Mouse (Mus musculus) testis, adult 2 months (tissue): ENCODE measurements at regions not wholly inside any gene's neighbourhood (a gene's known extent, or its start where the extent isn't known, plus 50 kb on each side); places are given as distances from the start of the nearest gene placed in this dataset.
A peak's percentile ranks its signal among the peaks of the same experiment; 100 is the strongest.

Experiments used
- H3K27ac ChIP-seq: fragments of 200-500 bp; 2 replicates; pipeline ENCODE4 v1.5.1; 2012; ENCODE audit warnings: low read depth, low read length; ENCODE audit not compliant: control insufficient read depth, insufficient read depth
- H3K27me3 ChIP-seq: fragments of 200-500 bp; 2 replicates; pipeline ENCODE4 v1.6.1; 2012; ENCODE audit warnings: mild to moderate bottlenecking, low read length, moderate library complexity; ENCODE audit not compliant: control insufficient read depth, insufficient read depth
- H3K36me3 ChIP-seq: fragments of 200-500 bp; 2 replicates; pipeline ENCODE4 v1.6.1; 2012; ENCODE audit warnings: mild to moderate bottlenecking, low read length; ENCODE audit not compliant: control insufficient read depth, insufficient read depth
- H3K4me1 ChIP-seq: fragments of 200-500 bp; 2 replicates; pipeline ENCODE4 v1.6.1; 2012; ENCODE audit warnings: low read length; ENCODE audit not compliant: control insufficient read depth, insufficient read depth
- H3K4me3 ChIP-seq: fragments of 200-500 bp; 2 replicates; pipeline ENCODE4 v1.5.1; 2012; ENCODE audit warnings: low read depth, mild to moderate bottlenecking, low read length, moderate library complexity, mixed read lengths; ENCODE audit not compliant: control insufficient read depth
- CTCF ChIP-seq: fragments of 200-500 bp; IDR thresholded peaks from 2 replicates; pipeline ENCODE4 v1.5.1; 2012; ENCODE audit warnings: low read depth, mild to moderate bottlenecking, inconsistent platforms, low read length, moderate library complexity; ENCODE audit not compliant: control insufficient read depth, insufficient read depth, insufficient replicate concordance
- POLR2A ChIP-seq: fragments of 200-500 bp; IDR thresholded peaks from 2 replicates; pipeline ENCODE4 v1.6.1; 2012; ENCODE audit warnings: low read depth, mild to moderate bottlenecking, inconsistent platforms, low read length, moderate library complexity; ENCODE audit not compliant: control insufficient read depth

DNA sequence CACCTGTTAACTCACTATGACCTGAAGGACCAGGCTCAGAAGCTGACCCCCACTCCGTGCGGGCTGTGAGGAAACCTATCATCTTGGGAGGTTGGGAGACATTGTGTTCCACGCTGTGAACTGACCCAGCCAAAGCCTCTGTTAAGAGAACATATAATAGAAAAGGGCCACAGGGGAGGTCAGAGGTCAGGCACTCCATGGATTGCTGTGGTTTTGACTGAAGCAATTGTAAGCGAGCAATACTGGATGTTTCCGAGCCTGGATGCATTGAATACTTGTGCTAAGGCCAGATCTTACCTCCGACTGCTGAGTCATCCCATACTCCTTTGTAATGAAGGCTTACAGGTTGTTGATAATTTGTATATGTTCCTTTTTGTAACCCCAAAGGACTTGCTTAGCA lies 101.0 kb downstream of the Tmx1 start:
- H3K4me3 ChIP-seq, result no peak overlapping the region
- H3K27ac ChIP-seq, result no peak overlapping the region
- TF ChIP-seq CTCF (no peak), POLR2A (no peak)
- H3K27me3 ChIP-seq, result no peaks in the 10 kb centered on the region
- no peaks in the 10 kb centered on the region for H3K4me1 ChIP-seq
- H3K36me3 ChIP-seq, result no peaks in the 10 kb centered on the region

DNA sequence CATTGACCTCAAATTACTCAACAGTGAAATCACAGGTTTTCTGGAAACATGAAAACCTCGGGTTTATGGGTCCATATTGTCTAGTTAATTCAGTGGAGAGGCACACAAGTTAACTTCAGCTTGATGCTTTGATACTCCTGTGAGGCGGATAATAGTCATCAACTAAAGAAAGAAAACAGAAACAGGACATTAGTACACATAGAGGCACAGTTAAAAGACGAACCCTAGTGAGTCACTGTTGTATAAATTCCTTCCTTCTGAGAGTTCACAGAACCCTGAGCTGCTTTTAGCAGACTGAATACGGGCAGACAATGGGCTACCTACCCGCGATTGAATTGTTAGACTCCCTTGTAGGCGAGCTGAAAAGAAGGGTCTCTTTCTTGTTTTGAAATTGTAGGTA lies 101.7 kb downstream of the Tmx1 start:
- Histone ChIP-seq H3K27ac (no peak overlapping the region), H3K4me3 (no peak overlapping the region), H3K36me3 (no peaks in the 10 kb centered on the region), H3K4me1 (no peaks in the 10 kb centered on the region), H3K27me3 (no peaks in the 10 kb centered on the region)
- no peak for TF ChIP-seq CTCF
- no peak for TF ChIP-seq POLR2A

DNA sequence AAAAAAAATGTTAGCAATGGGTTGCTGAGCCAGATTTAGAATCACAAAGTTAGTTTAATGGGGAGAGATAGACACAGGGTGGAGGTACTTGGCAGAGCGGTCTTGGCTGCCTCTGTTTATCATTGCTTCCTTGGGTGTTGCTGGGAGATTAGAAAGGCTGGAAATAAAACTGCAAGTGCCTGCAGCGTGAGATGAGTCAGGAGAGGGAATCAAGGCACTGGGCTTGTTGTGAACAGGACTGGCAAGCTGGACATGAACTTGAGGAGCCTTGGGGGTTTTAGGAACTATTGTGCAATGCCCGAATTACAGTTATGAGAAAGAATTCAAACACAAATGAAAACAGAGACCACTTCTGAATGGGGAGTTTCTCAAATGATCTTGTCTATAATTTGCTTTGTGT lies 102.8 kb downstream of the Tmx1 start:
- Histone ChIP-seq H3K4me3 (no peak overlapping the region), H3K4me1 (no peaks in the 10 kb centered on the region), H3K27me3 (no peaks in the 10 kb centered on the region), H3K27ac (0 out of 2 replicates have a peak overlapping the region, but pooled peaks have one; percentile 12), H3K36me3 (no peaks in the 10 kb centered on the region)
- TF ChIP-seq POLR2A, result no peak
- TF ChIP-seq CTCF, result no peak

DNA sequence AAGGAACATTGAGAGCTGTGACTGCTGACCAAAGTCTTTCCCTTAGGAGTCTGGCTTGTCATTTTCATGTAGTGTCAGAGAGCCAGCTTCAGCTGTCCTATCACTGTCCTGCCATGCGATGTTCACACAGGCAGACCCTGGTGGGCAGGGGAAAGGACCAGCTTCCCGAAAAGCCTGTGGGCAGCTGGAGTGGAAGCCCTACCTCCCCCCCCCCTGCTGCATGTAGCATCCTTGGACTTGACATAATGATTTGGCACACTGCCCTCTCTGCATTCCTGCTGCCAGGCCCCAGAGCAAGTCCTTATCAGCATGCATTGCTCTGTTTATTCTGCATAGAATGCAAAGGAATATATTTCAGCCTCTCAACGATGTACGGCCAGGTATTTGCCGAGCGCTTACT lies 103.9 kb downstream of the Tmx1 start:
- no peaks in the 10 kb centered on the region for H3K4me1 ChIP-seq
- no peaks in the 10 kb centered on the region for H3K27me3 ChIP-seq
- H3K4me3 ChIP-seq, result no peak overlapping the region
- no peaks in the 10 kb centered on the region for H3K36me3 ChIP-seq
- no peak for TF ChIP-seq CTCF
- no peak for TF ChIP-seq POLR2A
- H3K27ac ChIP-seq, result no peak overlapping the region

DNA sequence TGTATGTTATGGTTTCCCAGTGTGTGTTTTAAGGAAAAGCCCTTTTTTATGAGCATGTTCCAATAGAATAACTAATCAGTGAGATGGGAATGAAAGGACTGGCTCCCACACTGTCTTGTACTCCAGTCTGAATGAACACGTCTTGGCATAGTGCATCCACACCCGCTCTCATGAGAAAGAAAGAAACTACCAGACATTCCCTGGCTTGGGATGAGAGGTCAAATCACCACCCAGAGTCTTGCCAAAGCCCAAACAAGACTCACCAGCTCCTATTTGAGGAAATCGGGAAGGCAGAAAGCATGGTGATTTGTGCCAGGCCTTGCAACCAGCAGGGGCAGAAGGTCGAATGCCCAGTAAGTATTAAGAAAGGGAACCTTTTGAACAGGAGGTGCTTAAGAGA lies 110.6 kb downstream of the Tmx1 start:
- Histone ChIP-seq H3K4me3 (no peak overlapping the region), H3K4me1 (no peaks in the 10 kb centered on the region), H3K36me3 (no peaks in the 10 kb centered on the region), H3K27me3 (no peaks in the 10 kb centered on the region), H3K27ac (no peak overlapping the region)
- TF ChIP-seq POLR2A, result no peak
- no peak for TF ChIP-seq CTCF

DNA sequence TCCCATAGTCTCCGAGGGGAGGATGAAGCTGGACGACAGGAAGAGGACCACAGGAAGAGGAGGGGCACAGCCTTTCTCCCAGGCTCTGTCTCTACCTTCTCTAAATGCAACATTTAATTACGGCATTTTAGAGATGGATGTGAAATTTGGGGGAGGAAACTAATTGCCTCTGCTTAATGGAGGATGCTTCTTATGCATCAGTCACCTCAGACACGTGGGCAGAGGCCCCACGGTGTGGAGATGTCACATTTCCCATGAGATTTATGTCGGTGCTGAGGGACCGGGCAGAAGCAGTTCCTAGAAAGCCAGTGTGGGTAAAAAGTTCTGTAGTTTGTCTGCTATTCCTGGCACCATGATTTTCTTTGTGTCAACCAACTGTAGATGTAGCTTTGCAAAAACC lies 122.8 kb downstream of the Tmx1 start:
- TF ChIP-seq CTCF (no peak), POLR2A (no peak)

DNA sequence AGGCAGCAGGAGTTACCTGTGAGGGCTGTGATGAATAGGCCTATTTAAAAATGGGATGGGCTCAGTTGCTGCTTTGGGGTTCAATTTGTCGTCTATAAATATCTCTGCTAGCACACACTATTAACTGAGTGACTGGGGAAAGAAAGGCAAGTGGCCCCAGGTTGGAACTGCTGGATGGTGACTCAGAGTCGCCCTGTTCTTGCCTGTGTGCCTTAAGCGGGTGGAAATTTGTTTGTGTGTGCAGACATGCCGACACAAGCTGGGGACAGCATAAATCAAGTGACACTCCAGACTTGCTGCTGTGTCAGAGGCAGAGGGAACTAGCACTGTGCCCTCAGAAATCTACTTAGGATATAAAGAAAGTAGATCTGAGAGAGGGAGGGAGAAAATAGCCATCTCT lies 124.9 kb downstream of the Tmx1 start:
- H3K27ac ChIP-seq, result no peak overlapping the region
- no peak overlapping the region for H3K4me3 ChIP-seq
- no peaks in the 10 kb centered on the region for H3K4me1 ChIP-seq
- no peaks in the 10 kb centered on the region for H3K27me3 ChIP-seq
- TF ChIP-seq POLR2A (no peak), CTCF (no peak)
- H3K36me3 ChIP-seq, result no peaks in the 10 kb centered on the region

More for the DNA sequence above, 122.8 kb downstream of the Tmx1 start:
- Histone ChIP-seq H3K4me1 (no peaks in the 10 kb centered on the region), H3K27me3 (no peaks in the 10 kb centered on the region), H3K36me3 (no peaks in the 10 kb centered on the region), H3K4me3 (no peak overlapping the region), H3K27ac (no peak overlapping the region)

DNA sequence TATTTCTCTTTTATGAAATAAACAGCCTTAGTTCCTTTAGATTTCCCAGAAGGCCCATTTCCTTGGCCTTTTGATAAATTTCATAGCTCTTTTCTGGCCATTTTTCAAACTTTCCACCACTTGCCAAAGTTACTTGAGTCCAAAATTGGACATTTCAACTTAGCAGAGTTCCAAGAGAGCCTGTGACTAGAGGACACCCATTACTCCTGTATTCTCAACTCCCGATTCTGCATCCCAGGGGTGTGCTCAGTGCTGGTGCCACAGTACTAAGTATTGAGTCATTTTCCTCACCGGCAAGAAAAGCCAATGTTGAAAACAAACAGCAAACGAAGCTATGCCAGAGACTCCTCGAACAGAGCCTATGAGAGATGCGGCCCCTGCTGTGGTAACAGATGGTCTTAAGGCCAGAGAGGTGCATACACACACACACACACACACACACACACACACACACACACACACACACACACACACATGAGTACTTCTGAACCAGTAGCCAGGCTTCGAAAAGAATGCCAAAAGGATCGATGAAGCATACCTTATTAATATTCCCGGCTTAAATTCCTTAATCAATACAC lies 126.5 kb downstream of the Tmx1 start:
- TF ChIP-seq POLR2A (no peak), CTCF (no peak)
- Histone ChIP-seq H3K27me3 (no peaks in the 10 kb centered on the region), H3K36me3 (no peaks in the 10 kb centered on the region), H3K27ac (no peak overlapping the region), H3K4me3 (no peak overlapping the region), H3K4me1 (no peaks in the 10 kb centered on the region)
